Mouse (Mus musculus): Measurements from ENCODE around the gene Cep112. TPM values are rescaled to one million over a fixed set of nuclear protein-coding genes. Genes with fewer than 3 reads are reported as not detected.
A peak's percentile ranks its signal among the peaks of the same experiment; 100 is the strongest.

The Cep112 gene
- polyA plus RNA-seq, 1 experiment from 2014 or later, result 14.4 TPM

GRCm38 (mm10) chr11:108606036-108606435 is 181.0 kb downstream of the Cep112 start:
- H3K4me1 ChIP-seq, result no peaks in the 10 kb centered on the region
- no peak overlapping the region for H3K27ac ChIP-seq (replicated peaks)

GRCm38 (mm10) chr11:108606836-108607235 is 181.8 kb downstream of the Cep112 start:
- no peaks in the 10 kb centered on the region for H3K4me1 ChIP-seq
- no peaks in the 10 kb centered on the region for H3K9me3 ChIP-seq (replicated peaks)
- H3K27ac ChIP-seq (replicated peaks), result no peak overlapping the region
- H3K9ac ChIP-seq, result no peak overlapping the region
- H3K4me3 ChIP-seq (replicated peaks), result no peak overlapping the region
- no peak for ATAC-seq (ENCODE audit: insufficient number of reproducible peaks, low FRiP score, low TSS enrichment, low read depth)
- no peaks in the 10 kb centered on the region for H3K36me3 ChIP-seq
- H3K27me3 ChIP-seq, result no peaks in the 10 kb centered on the region
- no peak overlapping the region for H3K4me2 ChIP-seq (replicated peaks)

More at GRCm38 (mm10) chr11:108606036-108606435, 181.0 kb downstream of the Cep112 start:
- H3K4me2 ChIP-seq (replicated peaks), result no peak overlapping the region
- no peaks in the 10 kb centered on the region for H3K27me3 ChIP-seq
- 90% methylated on average over 11 of the region's 11 CpGs for WGBS
- no peak overlapping the region for H3K4me3 ChIP-seq (replicated peaks)
- ATAC-seq (ENCODE audit: insufficient number of reproducible peaks, low FRiP score, low TSS enrichment, low read depth), result no peak
- no peaks in the 10 kb centered on the region for H3K36me3 ChIP-seq
- H3K9me3 ChIP-seq (replicated peaks), result no peaks in the 10 kb centered on the region
- no peak overlapping the region for H3K9ac ChIP-seq

GRCm38 (mm10) chr11:108620628-108621433 is 195.8 kb downstream of the Cep112 start:
- no peaks in the 10 kb centered on the region for H3K36me3 ChIP-seq
- no peak for ATAC-seq (ENCODE audit: insufficient number of reproducible peaks, low FRiP score, low TSS enrichment, low read depth)
- no peaks in the 10 kb centered on the region for H3K9me3 ChIP-seq (replicated peaks)
- H3K27me3 ChIP-seq, result no peaks in the 10 kb centered on the region
- no peak overlapping the region; the same call in 1 of the 2 replicates for H3K4me3 ChIP-seq (replicated peaks)
- H3K27ac ChIP-seq (replicated peaks), result peak overlapping the region; percentile 60; the same call in 1 of the 2 replicates
- H3K4me2 ChIP-seq (replicated peaks), result 0 out of 2 replicates have a peak overlapping the region, but pooled peaks have one; percentile 19
- H3K9ac ChIP-seq, result no peak overlapping the region
- whole genome bisulfite sequencing, result 32% methylated on average over 7 of the region's 7 CpGs
- peaks cover 8% of the 10 kb centered on the region for H3K4me1 ChIP-seq

- no peaks in the 10 kb centered on the region for H3K9me3 ChIP-seq (replicated peaks)
- peak overlapping the region; percentile 60; the same call in 1 of the 2 replicates for H3K27ac ChIP-seq (replicated peaks)
- no peak overlapping the region; the same call in 1 of the 2 replicates for H3K4me3 ChIP-seq (replicated peaks)
- no peaks in the 10 kb centered on the region for H3K36me3 ChIP-seq
- H3K4me1 ChIP-seq, result peaks cover 8% of the 10 kb centered on the region
- 36% methylated on average over 9 of the region's 9 CpGs for WGBS
- no peak overlapping the region for H3K9ac ChIP-seq
- H3K27me3 ChIP-seq, result no peaks in the 10 kb centered on the region
- 0 out of 2 replicates have a peak overlapping the region, but pooled peaks have one; percentile 19 for H3K4me2 ChIP-seq (replicated peaks)
- ATAC-seq (ENCODE audit: insufficient number of reproducible peaks, low FRiP score, low TSS enrichment, low read depth), result no peak
These were observed 196.5 kb downstream of the Cep112 start for GRCm38 (mm10) chr11:108621434-108621901.

GRCm38 (mm10) chr11:108625546-108626232 is 200.7 kb downstream of the Cep112 start:
- H3K4me1 ChIP-seq, result peaks cover 8% of the 10 kb centered on the region
- no peak overlapping the region for H3K9ac ChIP-seq
- H3K9me3 ChIP-seq (replicated peaks), result no peaks in the 10 kb centered on the region
- no peak overlapping the region for H3K4me3 ChIP-seq (replicated peaks)
- no peak for ATAC-seq (ENCODE audit: insufficient number of reproducible peaks, low FRiP score, low TSS enrichment, low read depth)
- H3K36me3 ChIP-seq, result no peaks in the 10 kb centered on the region
- no peaks in the 10 kb centered on the region for H3K27me3 ChIP-seq
- WGBS, result 77% methylated on average over 5 of the region's 5 CpGs
- no peak overlapping the region for H3K27ac ChIP-seq (replicated peaks)
- H3K4me2 ChIP-seq (replicated peaks), result no peak overlapping the region

- no peak overlapping the region for H3K27ac ChIP-seq (replicated peaks)
- H3K4me3 ChIP-seq (replicated peaks), result no peak overlapping the region
- no peak overlapping the region for H3K9ac ChIP-seq
- H3K4me1 ChIP-seq, result no peaks in the 10 kb centered on the region
- 69% methylated on average over 2 of the region's 2 CpGs for WGBS
- no peak for ATAC-seq (ENCODE audit: insufficient number of reproducible peaks, low FRiP score, low TSS enrichment, low read depth)
- no peaks in the 10 kb centered on the region for H3K27me3 ChIP-seq
- H3K36me3 ChIP-seq, result no peaks in the 10 kb centered on the region
- no peaks in the 10 kb centered on the region for H3K9me3 ChIP-seq (replicated peaks)
- no peak overlapping the region for H3K4me2 ChIP-seq (replicated peaks)
These were observed 212.8 kb downstream of the Cep112 start for GRCm38 (mm10) chr11:108637780-108638179.

GRCm38 (mm10) chr11:108655574-108655973 is 230.6 kb downstream of the Cep112 start:
- no peak overlapping the region for H3K27ac ChIP-seq (replicated peaks)
- no peaks in the 10 kb centered on the region for H3K36me3 ChIP-seq
- no peak overlapping the region for H3K4me3 ChIP-seq (replicated peaks)
- H3K4me2 ChIP-seq (replicated peaks), result no peak overlapping the region
- ATAC-seq (ENCODE audit: insufficient number of reproducible peaks, low FRiP score, low TSS enrichment, low read depth), result no peak
- no peaks in the 10 kb centered on the region for H3K27me3 ChIP-seq
- WGBS, result 76% methylated on average over 2 of the region's 2 CpGs
- no peaks in the 10 kb centered on the region for H3K9me3 ChIP-seq (replicated peaks)
- H3K4me1 ChIP-seq, result no peaks in the 10 kb centered on the region
- no peak overlapping the region for H3K9ac ChIP-seq

- H3K4me3 ChIP-seq (replicated peaks), result no peak overlapping the region
- H3K9ac ChIP-seq, result no peak overlapping the region
- no peak overlapping the region for H3K4me2 ChIP-seq (replicated peaks)
- H3K4me1 ChIP-seq, result no peaks in the 10 kb centered on the region
- no peak for ATAC-seq (ENCODE audit: insufficient number of reproducible peaks, low FRiP score, low TSS enrichment, low read depth)
- no peak overlapping the region for H3K27ac ChIP-seq (replicated peaks)
- WGBS, result 91% methylated on average over 3 of the region's 3 CpGs
- no peaks in the 10 kb centered on the region for H3K36me3 ChIP-seq
- H3K9me3 ChIP-seq (replicated peaks), result no peaks in the 10 kb centered on the region
- H3K27me3 ChIP-seq, result no peaks in the 10 kb centered on the region
These were observed 257.0 kb downstream of the Cep112 start for GRCm38 (mm10) chr11:108682014-108682413.

- Histone ChIP-seq H3K9me3 (replicated peaks) (no peaks in the 10 kb centered on the region), H3K36me3 (no peaks in the 10 kb centered on the region), H3K4me1 (no peaks in the 10 kb centered on the region), H3K27me3 (no peaks in the 10 kb centered on the region), H3K4me2 (replicated peaks) (no peak overlapping the region), H3K9ac (no peak overlapping the region), H3K27ac (replicated peaks) (no peak overlapping the region), H3K4me3 (replicated peaks) (no peak overlapping the region)
- no peak for ATAC-seq (ENCODE audit: insufficient number of reproducible peaks, low FRiP score, low TSS enrichment, low read depth)
- 72% methylated on average over 4 of the region's 4 CpGs for WGBS
These were observed 271.6 kb downstream of the Cep112 start for GRCm38 (mm10) chr11:108696563-108696962.

- H3K27ac ChIP-seq (replicated peaks), result peak overlapping the region; percentile 52
- no peak overlapping the region for H3K4me2 ChIP-seq (replicated peaks)
- no peak overlapping the region for H3K9ac ChIP-seq
- 13% methylated on average over 7 of the region's 7 CpGs for WGBS
- ATAC-seq (ENCODE audit: insufficient number of reproducible peaks, low FRiP score, low TSS enrichment, low read depth), result peak; percentile 56; the same call in 1 of the 2 replicates
- no peaks in the 10 kb centered on the region for H3K36me3 ChIP-seq
- H3K27me3 ChIP-seq, result no peaks in the 10 kb centered on the region
- no peaks in the 10 kb centered on the region for H3K9me3 ChIP-seq (replicated peaks)
- H3K4me1 ChIP-seq, result peaks cover 35% of the 10 kb centered on the region
- H3K4me3 ChIP-seq (replicated peaks), result no peak overlapping the region
These were observed 327.3 kb downstream of the Cep112 start for GRCm38 (mm10) chr11:108752301-108752700.

- peaks cover 37% of the 10 kb centered on the region for H3K4me1 ChIP-seq
- no peak for ATAC-seq (ENCODE audit: insufficient number of reproducible peaks, low FRiP score, low TSS enrichment, low read depth)
- 52% methylated on average over 2 of the region's 2 CpGs for WGBS
- H3K36me3 ChIP-seq, result no peaks in the 10 kb centered on the region
- no peaks in the 10 kb centered on the region for H3K27me3 ChIP-seq
- H3K4me2 ChIP-seq (replicated peaks), result no peak overlapping the region
- H3K9me3 ChIP-seq (replicated peaks), result no peaks in the 10 kb centered on the region
- peak overlapping the region; percentile 52; the same call in 1 of the 2 replicates for H3K27ac ChIP-seq (replicated peaks)
- H3K9ac ChIP-seq, result no peak overlapping the region
- no peak overlapping the region for H3K4me3 ChIP-seq (replicated peaks)
These were observed 327.8 kb downstream of the Cep112 start for GRCm38 (mm10) chr11:108752765-108753164.
